Mouse (Mus musculus): ENCODE data around the gene Fbll1.
A peak's percentile ranks its signal among the peaks of the same experiment; 100 is the strongest.

Gene Fbll1

GRCm38 (mm10) chr11:35783038-35783437, 15.6 kb downstream of the Fbll1 start:
- no peak for DNase-seq (ENCODE audit: low spot score)

GRCm38 (mm10) chr11:35782444-35782843, 16.2 kb downstream of the Fbll1 start:
- DNase-seq (ENCODE audit: low spot score) = no peak

- DNase-seq (ENCODE audit: low spot score) = no peak
Observed at GRCm38 (mm10) chr11:35780336-35780735, 18.3 kb downstream of the Fbll1 start.

- no peak for DNase-seq (ENCODE audit: low spot score)
Observed at GRCm38 (mm10) chr11:35776452-35776851, 22.2 kb downstream of the Fbll1 start.

- DNase-seq (ENCODE audit: low spot score) = no peak
Observed at GRCm38 (mm10) chr11:35775606-35776005, 23.1 kb downstream of the Fbll1 start.

GRCm38 (mm10) chr11:35770741-35771504, 27.8 kb downstream of the Fbll1 start:
- DNase-seq (ENCODE audit: low spot score) = no peak

- DNase-seq (ENCODE audit: low spot score) = peak; percentile 30
Observed at GRCm38 (mm10) chr11:35769746-35770437, 28.8 kb downstream of the Fbll1 start.

- peak; percentile 77 for DNase-seq (ENCODE audit: low spot score)
Observed at GRCm38 (mm10) chr11:35769188-35769745, 29.4 kb downstream of the Fbll1 start, which contains the start of gene Pank3. Gene Pank3 (plus strand): TSS chr11:35769484.

- DNase-seq (ENCODE audit: low spot score) = no peak
Observed at GRCm38 (mm10) chr11:35766845-35767244, 31.8 kb downstream of the Fbll1 start.

GRCm38 (mm10) chr11:35760627-35761003, 38.1 kb downstream of the Fbll1 start:
- no peak for DNase-seq (ENCODE audit: low spot score)

- DNase-seq (ENCODE audit: low spot score) = no peak
Observed at GRCm38 (mm10) chr11:35760001-35760626, 38.6 kb downstream of the Fbll1 start.

- no peak for DNase-seq (ENCODE audit: low spot score)
Observed at GRCm38 (mm10) chr11:35756411-35757303, 42.0 kb downstream of the Fbll1 start.

- DNase-seq (ENCODE audit: low spot score) = no peak
Observed at GRCm38 (mm10) chr11:35755546-35755945, 43.1 kb downstream of the Fbll1 start.

GRCm38 (mm10) chr11:35754906-35755418, 43.7 kb downstream of the Fbll1 start:
- DNase-seq (ENCODE audit: low spot score) = no peak

- no peak for DNase-seq (ENCODE audit: low spot score)
Observed at GRCm38 (mm10) chr11:35750578-35750977, 48.1 kb downstream of the Fbll1 start.

Data from urinary bladder, postnatal 10 days (tissue).